Comparison of ENCODE assay signal across 12 mouse cellular contexts in the genomic region with DNA sequence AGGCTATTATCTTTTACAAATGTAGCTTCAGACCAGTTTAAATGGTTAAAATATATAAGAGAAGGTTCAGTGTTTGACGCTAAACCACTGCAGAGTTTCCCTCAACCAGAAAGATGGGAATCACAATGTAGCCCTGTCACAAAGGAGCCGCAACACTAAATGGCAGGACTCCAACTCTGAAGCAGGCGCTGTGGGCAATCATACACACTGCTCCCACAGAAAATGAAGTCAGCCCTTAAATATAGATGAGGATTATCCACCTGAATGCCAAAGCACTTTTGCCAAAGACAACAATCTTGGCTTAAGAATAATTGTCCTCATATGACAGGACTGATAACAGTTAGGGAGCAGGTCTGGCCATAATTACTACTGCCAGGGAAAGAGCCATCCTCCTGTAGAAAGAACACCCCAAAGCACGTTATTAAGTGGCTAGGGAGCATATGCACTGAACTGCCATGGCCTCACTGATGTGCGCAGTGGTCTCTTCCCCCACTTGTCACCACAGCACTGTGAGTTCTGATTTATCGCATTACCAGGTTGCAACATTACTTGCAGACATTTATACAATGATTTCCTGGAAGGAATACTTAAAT.
DNase-seq lines count a peak whose midpoint lies in the region; ATAC-seq and TF ChIP-seq lines count a peak whose summit lies in the region.
"Had no signal": no experiment of that assay in that cellular context is flagged by ENCODE, and none has a peak within 500 bp of the region (broad histone marks: within the 10 kb centered on the region; RNA-seq: fewer than 3 reads in every experiment).

No protein-coding gene starts in this region.

- 72% methylated on average over 6 of the region's 6 CpGs for WGBS in heart, embryonic 10.5 days
- 69% methylated on average over 6 of the region's 6 CpGs for WGBS in stomach, embryonic 15.5 days
- 52% methylated on average over 6 of the region's 6 CpGs for WGBS in stomach, postnatal 0 days
- 16% methylated on average over 6 of the region's 6 CpGs for WGBS in heart, embryonic 16.5 days

- no peak overlapping the region for H3K9ac ChIP-seq in stomach, embryonic 15.5 days
- H3K9ac ChIP-seq in stomach, postnatal 0 days (ENCODE audit: low read length), result no peak overlapping the region
- H3K9ac ChIP-seq in heart, embryonic 16.5 days (ENCODE audit: low read length), result 0 out of 2 replicates have a peak overlapping the region, but pooled peaks have one; percentile 15
- H3K9ac ChIP-seq: limb, embryonic 12.5 days; neural tube, embryonic 12.5 days had no signal

- H3K9me3 ChIP-seq in heart, embryonic 10.5 days, result no peaks in the 10 kb centered on the region
- no peaks in the 10 kb centered on the region for H3K9me3 ChIP-seq in stomach, embryonic 15.5 days
- no peaks in the 10 kb centered on the region for H3K9me3 ChIP-seq in stomach, postnatal 0 days (ENCODE audit: control insufficient read depth, low read length)
- peaks cover 6% of the 10 kb centered on the region for H3K9me3 ChIP-seq in heart, embryonic 16.5 days (replicated peaks; ENCODE audit: control insufficient read depth, low read length)
- H3K9me3 ChIP-seq: limb, embryonic 12.5 days; neural tube, embryonic 12.5 days had no signal

- H3K27me3 ChIP-seq in heart, embryonic 10.5 days (ENCODE audit: insufficient read depth, poor library complexity, severe bottlenecking), result no peaks in the 10 kb centered on the region
- H3K27me3 ChIP-seq in stomach, embryonic 15.5 days (replicated peaks), result no peaks in the 10 kb centered on the region
- H3K27me3 ChIP-seq in stomach, postnatal 0 days (ENCODE audit: control insufficient read depth, insufficient read depth, low read length), result no peaks in the 10 kb centered on the region
- no peaks in the 10 kb centered on the region for H3K27me3 ChIP-seq in heart, embryonic 16.5 days (ENCODE audit: control insufficient read depth, insufficient read depth, low read length)
- H3K27me3 ChIP-seq: CH12.LX; limb, embryonic 12.5 days; neural tube, embryonic 12.5 days had no signal

- 0 out of 2 replicates have a peak, but pooled peaks cover 9% of the 10 kb centered on the region for H3K4me1 ChIP-seq in heart, embryonic 10.5 days
- H3K4me1 ChIP-seq in stomach, embryonic 15.5 days, result no peaks in the 10 kb centered on the region; the same call in 1 of the 2 replicates
- no peaks in the 10 kb centered on the region for H3K4me1 ChIP-seq in stomach, postnatal 0 days (replicated peaks; ENCODE audit: control insufficient read depth, insufficient read depth)
- H3K4me1 ChIP-seq in heart, embryonic 16.5 days (ENCODE audit: control insufficient read depth, insufficient read depth, low read length), result peaks cover 21% of the 10 kb centered on the region
- H3K4me1 ChIP-seq: neural tube, embryonic 12.5 days had no signal

- no peak for TF ChIP-seq EP300 in stomach, postnatal 0 days (optimal IDR thresholded peaks at IDR 0.05)

- ATAC-seq in stomach, embryonic 15.5 days (ENCODE audit: insufficient read depth, low FRiP score, low read depth), result 0 out of 2 replicates have a peak, but pooled peaks have one; percentile 22
- no peak for ATAC-seq in stomach, postnatal 0 days (ENCODE audit: low FRiP score, low TSS enrichment)
- ATAC-seq in heart, embryonic 16.5 days (replicated peaks; ENCODE audit: extremely low read depth, insufficient read depth, low FRiP score), result peak; percentile 80

- no peak overlapping the region for H3K4me3 ChIP-seq in heart, embryonic 10.5 days
- H3K4me3 ChIP-seq in stomach, embryonic 15.5 days (replicated peaks), result no peak overlapping the region
- H3K4me3 ChIP-seq in stomach, postnatal 0 days (ENCODE audit: low read depth, low read length), result no peak overlapping the region
- H3K4me3 ChIP-seq in heart, embryonic 16.5 days (ENCODE audit: low read length), result no peak overlapping the region
- H3K4me3 ChIP-seq: limb, embryonic 12.5 days; neural tube, embryonic 12.5 days had no signal

- no peak for TF ChIP-seq CTCF in stomach, postnatal 0 days (IDR thresholded peaks at IDR 0.05; ENCODE audit: low read depth)

- DNase-seq in heart, adult 11 months, result peak; percentile 87
- no peak for DNase-seq in heart, embryonic 10.5 days (ENCODE audit: low spot score)
- DNase-seq in stomach, postnatal 0 days (ENCODE audit: low spot score), result no peak
- no peak for DNase-seq in left cerebral cortex, adult 8-10 months (ENCODE audit: low spot score in 2 of 2)
- DNase-seq in kidney, postnatal 36 days, result no peak
- DNase-seq in embryo, embryonic 10.5 days (ENCODE audit: low spot score), result no peak
- DNase-seq: kidney, postnatal 4 days had no signal

- no peaks in the 10 kb centered on the region for H3K36me3 ChIP-seq in heart, embryonic 10.5 days
- no peaks in the 10 kb centered on the region for H3K36me3 ChIP-seq in stomach, embryonic 15.5 days
- H3K36me3 ChIP-seq in stomach, postnatal 0 days (ENCODE audit: control insufficient read depth, insufficient read depth, low read length), result no peaks in the 10 kb centered on the region
- no peaks in the 10 kb centered on the region for H3K36me3 ChIP-seq in heart, embryonic 16.5 days (ENCODE audit: control insufficient read depth, insufficient read depth)
- H3K36me3 ChIP-seq: limb, embryonic 12.5 days; neural tube, embryonic 12.5 days had no signal

- H3K4me2 ChIP-seq in stomach, embryonic 15.5 days, result no peak overlapping the region
- H3K4me2 ChIP-seq in stomach, postnatal 0 days (replicated peaks; ENCODE audit: low read depth), result no peak overlapping the region
- peak overlapping the region; percentile 10; the same call in 1 of the 2 replicates for H3K4me2 ChIP-seq in heart, embryonic 16.5 days (ENCODE audit: low read depth, low read length)
- H3K4me2 ChIP-seq: limb, embryonic 12.5 days; neural tube, embryonic 12.5 days had no signal

- H3K27ac ChIP-seq in heart, embryonic 10.5 days, result no peak overlapping the region
- H3K27ac ChIP-seq in stomach, embryonic 15.5 days, result no peak overlapping the region
- H3K27ac ChIP-seq in stomach, postnatal 0 days (replicated peaks), result no peak overlapping the region
- peak overlapping the region; percentile 72 for H3K27ac ChIP-seq in heart, embryonic 16.5 days (ENCODE audit: low read length)
- H3K27ac ChIP-seq: limb, embryonic 12.5 days; neural tube, embryonic 12.5 days had no signal
